Mouse (Mus musculus) CD4-positive, CD25-positive, alpha-beta regulatory T cell (primary cell): ENCODE data around the gene Hspb8. TPM values are rescaled to one million over a fixed set of nuclear protein-coding genes. Genes with fewer than 3 reads are reported as not detected.

ENCODE experiments used
- polyA plus RNA-seq: library from polyadenylated mRNA; unstranded; fragments of 100-300 nt; shearing (Covaris generic); gene quantifications from one replicate; pipeline ENCODE4 v1.2.1, GENCODE M21; 2017

Hspb8 gene
- polyA plus RNA-seq, result not detected

DNA sequence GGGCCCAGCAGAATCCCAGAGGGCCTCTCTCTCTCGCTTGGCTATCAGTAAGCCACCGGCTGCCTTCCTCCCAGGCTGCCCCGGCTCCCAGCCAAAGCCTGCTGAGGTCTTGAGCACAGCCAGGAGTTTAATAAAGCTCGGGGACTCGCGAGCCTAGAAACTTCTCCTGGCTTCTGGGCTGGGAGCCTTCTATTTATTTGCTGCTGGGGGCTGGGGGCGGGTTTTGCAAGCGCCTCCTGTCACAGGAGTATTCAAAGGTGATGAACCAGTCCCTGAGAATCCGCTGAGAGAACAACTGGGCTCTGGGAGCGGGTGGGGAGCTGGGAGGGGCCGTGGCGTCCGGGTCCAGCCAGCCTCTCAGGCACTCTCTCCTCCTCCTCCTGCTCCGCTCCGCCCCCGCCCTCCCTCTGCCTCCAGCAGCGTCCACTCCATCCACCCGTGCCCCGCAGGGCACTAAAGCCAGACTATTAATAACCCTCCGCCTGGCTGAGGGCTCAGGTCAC is at the start of gene Hspb8:
Gene Hspb8 (minus strand): TSS at position 166 of the 503 bp plus-strand sequence.

Other genes with a start within 250 kb of the Hspb8 start
- gene Ccdc60, start 133.9 kb downstream of the Hspb8 start, polyA plus RNA-seq, result 0.08 TPM
- not detected for gene Srrm4, start 169.0 kb upstream of the Hspb8 start, polyA plus RNA-seq